1 mouse cellular context compared by ENCODE assay signal in genomic region chr11:79523560-79524309, GRCm38 (mm10).
A peak's percentile ranks its signal among the peaks of the same experiment; 100 is the strongest.
TF ChIP-seq lines count a peak whose summit lies in the region.

Gene Evi2b, minus strand, starts transcription at chr11:79523762.

TF ChIP-seq in CH12.LX, 34 proteins besides CTCF, POLR2A, EP300 and RAD21 (continued from another document):
- 0 out of 2 replicates have a peak, but pooled peaks have one; percentile 45 for TF ChIP-seq MAFK (IDR thresholded peaks at IDR 0.05; ENCODE audit: insufficient replicate concordance, low read length)
- no peak for TF ChIP-seq GABPA (IDR thresholded peaks at IDR 0.05; ENCODE audit: insufficient replicate concordance, low read depth, low read length)
- 0 out of 2 replicates have a peak, but pooled peaks have one; percentile 20 for TF ChIP-seq MAZ (IDR thresholded peaks at IDR 0.05; ENCODE audit: low read depth, low read length)
- peak; percentile 77 for TF ChIP-seq SIN3A (IDR thresholded peaks at IDR 0.05; ENCODE audit: low read length)
- no peak for TF ChIP-seq E2F4 (IDR thresholded peaks at IDR 0.05; ENCODE audit: insufficient replicate concordance, low read depth, low read length)
- TF ChIP-seq HCFC1 (IDR thresholded peaks at IDR 0.05; ENCODE audit: low read depth, low read length) = no peak
- 0 out of 2 replicates have a peak, but pooled peaks have one; percentile 22 for TF ChIP-seq TCF12 (IDR thresholded peaks at IDR 0.05; ENCODE audit: low read depth, low read length)
- TF ChIP-seq ZNF384 (IDR thresholded peaks at IDR 0.05; ENCODE audit: low read depth, low read length) = no peak
- peak; percentile 48 for TF ChIP-seq JUND (conservative IDR thresholded peaks at IDR 0.05; ENCODE audit: low read depth, low read length)
- peak; percentile 86; the same call in 1 of the 2 replicates for TF ChIP-seq CHD1 (IDR thresholded peaks at IDR 0.05; ENCODE audit: low read depth, low read length)
- no peak for TF ChIP-seq CHD2 (IDR thresholded peaks at IDR 0.05; ENCODE audit: low read length)
- no peak for TF ChIP-seq POLR2AphosphoS2 (IDR thresholded peaks at IDR 0.05; ENCODE audit: low read depth, low read length)
- no peak for TF ChIP-seq JUN (IDR thresholded peaks at IDR 0.05; ENCODE audit: insufficient read depth, low read depth, low read length)
- no peak for TF ChIP-seq ZC3H11A (IDR thresholded peaks at IDR 0.05; ENCODE audit: low read depth, low read length)
- peak; percentile 37; the same call in 1 of the 2 replicates for TF ChIP-seq IRF4 (IDR thresholded peaks at IDR 0.05; ENCODE audit: low read depth, low read length)
- TF ChIP-seq ZKSCAN1 (IDR thresholded peaks at IDR 0.05; ENCODE audit: borderline replicate concordance, low read depth, low read length) = no peak
- TF ChIP-seq TBP (conservative IDR thresholded peaks at IDR 0.05; ENCODE audit: low read depth, low read length) = peak; percentile 93
- peak; percentile 76; the same call in 1 of the 2 replicates for TF ChIP-seq MAX (IDR thresholded peaks at IDR 0.05; ENCODE audit: low read length)
